Mouse (Mus musculus): ENCODE measurements around the gene Rela. TPM values are rescaled to one million over a fixed set of nuclear protein-coding genes. Genes with fewer than 3 reads are reported as not detected.
"Not testable (repeated sequence)": the region's sequence is repeated elsewhere in the genome, so short reads cannot be mapped to it uniquely, and the experiment has no call there.

Rela gene
- polyA plus RNA-seq, 1 experiment from 2014 or later: 21.3 TPM

DNA sequence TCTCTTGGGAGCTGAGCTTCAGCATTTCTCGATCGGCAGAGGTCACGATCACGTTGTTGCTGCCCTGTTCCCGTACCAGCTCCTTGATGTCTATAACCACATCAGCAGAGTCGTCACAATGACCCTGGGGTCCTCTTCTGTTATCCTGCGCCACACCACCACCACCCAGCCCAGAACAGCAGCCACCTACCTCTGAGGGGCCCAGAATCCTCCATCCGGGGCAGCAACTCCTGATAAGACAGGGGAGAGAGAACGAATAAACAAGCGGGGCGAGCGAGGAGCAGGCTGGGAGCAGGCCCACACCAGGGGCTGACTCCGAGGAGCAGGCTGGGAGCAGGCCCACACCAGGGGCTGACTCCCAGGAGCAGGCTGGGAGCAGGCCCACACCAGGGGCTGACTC lies 49.2 kb downstream of the Rela start:
- no peak for DNase-seq
- WGBS (ENCODE audit: insufficient replicate concordance): 61% methylated on average over 13 of the region's 13 CpGs
- no peak overlapping the region for H3K27ac ChIP-seq (ENCODE audit: low read depth)
- H3K4me3 ChIP-seq (ENCODE audit: low read depth, low read length): no peak overlapping the region
- no peak overlapping the region for H3K4me2 ChIP-seq (ENCODE audit: low read depth, low read length)
- TF ChIP-seq EP300 (IDR thresholded peaks at IDR 0.05; ENCODE audit: low read depth): no peak
- TF ChIP-seq CTCF (IDR thresholded peaks at IDR 0.05; ENCODE audit: low read depth): no peak
- no peaks in the 10 kb centered on the region for H3K9me3 ChIP-seq (ENCODE audit: low read length)
- peaks cover 22% of the 10 kb centered on the region for H3K4me1 ChIP-seq (ENCODE audit: insufficient read depth)
- peaks cover 44% of the 10 kb centered on the region for H3K36me3 ChIP-seq (replicated peaks; ENCODE audit: insufficient read depth, low read length)
- ATAC-seq: no peak
- H3K9ac ChIP-seq (replicated peaks): no peak overlapping the region
- no peaks in the 10 kb centered on the region for H3K27me3 ChIP-seq (ENCODE audit: insufficient read depth, low read length)

DNA sequence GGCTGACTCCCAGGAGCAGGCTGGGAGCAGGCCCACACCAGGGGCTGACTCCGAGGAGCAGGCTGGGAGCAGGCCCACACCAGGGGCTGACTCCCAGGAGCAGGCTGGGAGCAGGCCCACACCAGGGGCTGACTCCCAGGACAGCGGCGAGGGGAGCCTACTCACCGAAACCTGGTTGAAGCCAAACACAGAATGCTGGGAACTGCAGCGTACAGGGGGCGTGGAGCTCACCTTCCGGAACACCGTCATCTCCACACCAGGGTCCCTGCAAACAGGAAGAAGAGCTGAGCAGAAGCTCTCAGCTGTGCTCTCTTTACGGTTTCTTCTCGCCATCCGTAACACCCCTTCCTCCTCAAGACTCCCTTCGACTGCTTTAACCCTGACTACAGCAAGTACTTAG lies 49.7 kb downstream of the Rela start:
- H3K27me3 ChIP-seq (ENCODE audit: insufficient read depth, low read length); ATAC-seq; H3K27ac ChIP-seq (ENCODE audit: low read depth); H3K9ac ChIP-seq (replicated peaks); DNase-seq; H3K9me3 ChIP-seq (ENCODE audit: low read length); H3K4me3 ChIP-seq (ENCODE audit: low read depth, low read length): not testable (repeated sequence)
- Histone ChIP-seq H3K36me3 (replicated peaks; ENCODE audit: insufficient read depth, low read length) (peaks cover 40% of the 10 kb centered on the region), H3K4me2 (ENCODE audit: low read depth, low read length) (peak overlapping the region; percentile 100; the same call in 1 of the 2 replicates), H3K4me1 (ENCODE audit: insufficient read depth) (peaks cover 28% of the 10 kb centered on the region)
- 89% methylated on average over 11 of the region's 12 CpGs for WGBS (ENCODE audit: insufficient replicate concordance)

DNA sequence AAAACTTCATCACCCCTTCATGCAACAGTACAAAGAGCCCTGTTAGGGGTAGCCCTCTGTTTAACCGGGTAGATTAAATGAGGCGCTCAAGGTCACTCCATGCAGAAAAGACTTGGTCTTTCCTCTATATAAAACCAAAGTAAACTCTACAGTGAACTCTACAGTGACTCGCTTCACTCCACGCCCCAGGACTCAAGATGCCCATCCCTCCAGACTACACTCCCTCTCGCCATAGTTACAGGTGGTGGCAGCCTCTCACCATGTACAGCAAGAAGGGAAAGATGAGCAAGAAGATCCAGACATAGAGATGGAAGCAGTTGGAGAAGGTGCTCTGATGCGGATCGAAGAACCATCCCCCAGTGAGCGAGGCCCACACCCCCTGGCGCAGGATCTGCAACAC lies 50.5 kb downstream of the Rela start:
- Histone ChIP-seq H3K27me3 (ENCODE audit: insufficient read depth, low read length) (no peaks in the 10 kb centered on the region), H3K4me3 (ENCODE audit: low read depth, low read length) (peak overlapping the region; percentile 91), H3K27ac (ENCODE audit: low read depth) (peak overlapping the region; percentile 97), H3K36me3 (replicated peaks; ENCODE audit: insufficient read depth, low read length) (peaks cover 32% of the 10 kb centered on the region), H3K4me1 (ENCODE audit: insufficient read depth) (peaks cover 35% of the 10 kb centered on the region), H3K9ac (replicated peaks) (peak overlapping the region; percentile 76), H3K4me2 (ENCODE audit: low read depth, low read length) (peak overlapping the region; percentile 100), H3K9me3 (ENCODE audit: low read length) (no peaks in the 10 kb centered on the region)
- ATAC-seq: no peak
- DNase-seq: no peak
- no peak for TF ChIP-seq CTCF (IDR thresholded peaks at IDR 0.05; ENCODE audit: low read depth)
- no peak for TF ChIP-seq EP300 (IDR thresholded peaks at IDR 0.05; ENCODE audit: low read depth)
- WGBS (ENCODE audit: insufficient replicate concordance): 24% methylated on average over 9 of the region's 9 CpGs

DNA sequence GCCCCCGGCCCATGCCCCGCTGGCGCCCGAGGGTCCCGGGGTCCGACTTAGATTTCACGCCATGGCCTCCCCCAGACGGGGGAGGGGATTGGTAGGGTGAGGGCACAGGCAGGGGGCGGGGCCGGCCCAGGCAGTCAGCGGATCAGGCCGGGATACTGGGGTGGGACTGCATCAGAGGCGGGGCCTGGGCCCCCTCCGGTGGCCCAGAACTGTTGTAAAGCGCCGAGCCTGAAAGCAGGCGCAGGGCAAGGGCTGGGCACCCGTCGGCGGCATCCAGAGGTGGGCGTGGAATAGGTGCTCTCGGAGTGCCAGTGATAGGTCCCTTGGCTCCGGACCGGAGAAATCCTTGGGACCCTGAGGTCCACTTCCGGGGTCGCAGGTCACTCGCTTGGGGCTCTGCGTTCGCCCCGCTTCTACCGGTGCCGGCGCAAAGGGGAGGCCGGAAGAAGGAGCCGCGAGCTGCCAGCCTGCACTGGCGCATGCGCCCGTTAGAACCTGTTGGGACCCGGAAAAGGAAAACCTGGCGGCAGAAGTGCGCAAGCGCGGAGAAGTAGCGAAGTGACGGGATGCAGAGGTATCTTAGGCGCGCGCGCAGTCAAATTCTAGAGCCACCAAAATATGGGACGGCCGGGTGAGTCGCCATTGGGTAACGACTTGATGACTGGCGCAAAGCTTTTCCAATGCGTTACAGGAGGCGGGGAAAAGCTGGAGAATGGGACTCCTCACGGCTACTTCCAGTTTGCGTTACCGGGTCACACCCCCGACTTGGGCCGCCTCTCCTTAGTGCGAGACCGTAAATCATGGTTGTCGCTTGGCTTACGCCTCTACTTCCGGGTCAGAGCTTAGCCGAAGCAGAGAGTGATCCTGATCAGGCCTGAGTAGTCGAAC lies 51.2 kb downstream of the Rela start, which contains the start of the genes Map3k11 and Pcnx3:
TSS of gene Map3k11 (plus strand) at position 543 of the 888 bp plus-strand sequence.
TSS of gene Pcnx3 (minus strand) at position 709 of the 888 bp plus-strand sequence.
- peak within 1 kb of the TSS; percentile 100 for H3K4me2 ChIP-seq (ENCODE audit: low read depth, low read length)
- ATAC-seq: peak; percentile 88
- H3K36me3 ChIP-seq (replicated peaks; ENCODE audit: insufficient read depth, low read length): peaks cover 26% of the 10 kb centered on the region
- WGBS (ENCODE audit: insufficient replicate concordance): under 1% methylated on average over 69 of the region's 69 CpGs
- peak; percentile 47; the same call in 1 of the 2 replicates for TF ChIP-seq EP300 (IDR thresholded peaks at IDR 0.05; ENCODE audit: low read depth)
- TF ChIP-seq CTCF (IDR thresholded peaks at IDR 0.05; ENCODE audit: low read depth): peak; percentile 33; the same call in 1 of the 2 replicates
- no peaks in the 10 kb centered on the region for H3K9me3 ChIP-seq (ENCODE audit: low read length)
- H3K27ac ChIP-seq (ENCODE audit: low read depth): peak within 1 kb of the TSS; percentile 97
- H3K4me1 ChIP-seq (ENCODE audit: insufficient read depth): peaks cover 41% of the 10 kb centered on the region
- DNase-seq: peak; percentile 94
- H3K9ac ChIP-seq (replicated peaks): peak within 1 kb of the TSS; percentile 76
- H3K4me3 ChIP-seq (ENCODE audit: low read depth, low read length): peak within 1 kb of the TSS; percentile 91
- H3K27me3 ChIP-seq (ENCODE audit: insufficient read depth, low read length): no peaks in the 10 kb centered on the region

DNA sequence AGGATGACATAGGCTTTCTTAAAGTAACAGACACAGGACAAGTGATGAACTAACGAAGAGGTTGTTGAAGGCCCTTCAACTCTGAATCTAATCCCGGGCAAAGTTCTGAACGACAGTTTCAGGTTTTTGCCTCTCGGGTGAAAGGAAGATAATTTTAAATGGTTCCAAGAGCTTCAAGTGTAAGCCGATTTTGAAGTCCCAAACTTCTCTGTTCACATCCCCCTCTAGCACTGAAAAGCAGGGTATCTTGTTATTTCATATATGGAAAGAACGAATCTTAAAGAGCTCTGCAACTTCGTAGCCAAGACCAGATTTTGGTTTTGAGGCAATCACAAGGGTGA lies 51.8 kb downstream of the Rela start:
- Histone ChIP-seq H3K36me3 (replicated peaks; ENCODE audit: insufficient read depth, low read length) (peaks cover 23% of the 10 kb centered on the region), H3K9me3 (ENCODE audit: low read length) (no peaks in the 10 kb centered on the region), H3K9ac (replicated peaks) (peak overlapping the region; percentile 76), H3K27me3 (ENCODE audit: insufficient read depth, low read length) (no peaks in the 10 kb centered on the region), H3K4me3 (ENCODE audit: low read depth, low read length) (peak overlapping the region; percentile 91), H3K4me1 (ENCODE audit: insufficient read depth) (peaks cover 44% of the 10 kb centered on the region), H3K27ac (ENCODE audit: low read depth) (peak overlapping the region; percentile 97), H3K4me2 (ENCODE audit: low read depth, low read length) (peak overlapping the region; percentile 100)
- TF ChIP-seq EP300 (IDR thresholded peaks at IDR 0.05; ENCODE audit: low read depth): 0 out of 2 replicates have a peak, but pooled peaks have one; percentile 3
- no peak for TF ChIP-seq CTCF (IDR thresholded peaks at IDR 0.05; ENCODE audit: low read depth)
- no peak for DNase-seq
- under 1% methylated on average over 7 of the region's 7 CpGs for WGBS (ENCODE audit: insufficient replicate concordance)
- no peak for ATAC-seq

DNA sequence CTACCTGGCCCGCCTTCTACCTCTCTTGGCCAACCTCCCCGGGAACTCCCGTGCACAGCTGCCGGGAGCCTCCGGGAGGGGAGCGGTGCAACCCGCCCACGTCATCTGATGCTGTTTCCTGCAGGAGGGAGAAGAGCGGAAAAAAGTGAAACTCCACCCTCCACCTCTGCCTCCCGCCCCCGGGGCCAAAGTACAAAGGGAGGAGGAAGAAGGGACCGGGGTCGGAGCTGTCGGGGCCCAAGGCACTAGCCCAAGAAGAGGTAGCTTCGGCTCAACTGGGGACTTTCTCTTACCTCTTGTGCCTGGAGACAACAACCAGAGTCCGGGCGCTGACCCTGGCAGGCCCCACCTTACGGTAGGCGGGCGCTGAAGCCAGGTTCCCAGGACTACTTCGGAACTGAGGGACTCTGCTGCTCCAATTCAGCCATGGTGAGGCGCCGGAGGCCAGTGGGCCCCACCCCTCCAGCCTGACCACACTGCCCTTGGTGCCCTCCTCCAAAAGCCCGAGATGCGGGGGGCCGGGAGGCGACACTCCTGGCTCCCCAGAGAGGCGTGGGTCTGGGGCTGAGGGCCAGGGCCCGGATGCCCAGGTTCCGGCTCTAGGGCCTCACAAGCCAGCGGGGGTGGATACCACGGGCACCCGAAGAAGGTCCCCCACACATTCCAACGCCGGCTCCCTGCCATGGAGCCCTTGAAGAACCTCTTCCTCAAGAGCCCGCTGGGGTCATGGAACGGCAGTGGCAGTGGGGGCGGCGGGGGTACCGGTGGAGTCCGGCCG lies 52.5 kb downstream of the Rela start:
- 6% methylated on average over 42 of the region's 42 CpGs for WGBS (ENCODE audit: insufficient replicate concordance)
- ATAC-seq: peak; percentile 66

More for the DNA sequence above, 52.5 kb downstream of the Rela start:
- TF ChIP-seq EP300 (IDR thresholded peaks at IDR 0.05; ENCODE audit: low read depth) (no peak; the same call in none of the 2 replicates), CTCF (IDR thresholded peaks at IDR 0.05; ENCODE audit: low read depth) (no peak)
- H3K4me1 ChIP-seq (ENCODE audit: insufficient read depth): peaks cover 44% of the 10 kb centered on the region
- no peaks in the 10 kb centered on the region for H3K27me3 ChIP-seq (ENCODE audit: insufficient read depth, low read length)
- peak; percentile 91 for DNase-seq
- H3K4me2 ChIP-seq (ENCODE audit: low read depth, low read length): peak overlapping the region; percentile 100
- peak overlapping the region; percentile 91 for H3K4me3 ChIP-seq (ENCODE audit: low read depth, low read length)
- no peaks in the 10 kb centered on the region for H3K9me3 ChIP-seq (ENCODE audit: low read length)
- peak overlapping the region; percentile 76 for H3K9ac ChIP-seq (replicated peaks)
- peaks cover 18% of the 10 kb centered on the region for H3K36me3 ChIP-seq (replicated peaks; ENCODE audit: insufficient read depth, low read length)
- H3K27ac ChIP-seq (ENCODE audit: low read depth): peak overlapping the region; percentile 97

All from liver, postnatal 0 days (tissue).